Mouse (Mus musculus) liver, adult 2 months (tissue): ENCODE data around the gene Patl2. TPM values are rescaled to one million over a fixed set of nuclear protein-coding genes. Genes with fewer than 3 reads are reported as not detected.

ENCODE experiments used
- DNase-seq: peaks from one replicate; pipeline ENCODE4 v3.0.0-alpha.2; 2011; ENCODE audit warnings: low read depth, low spot score; ENCODE audit errors: extremely low read depth
- H3K27ac ChIP-seq: fragments of 200-500 bp; replicated peaks from 2 replicates; pipeline ENCODE4 v1.5.1; 2012; ENCODE audit warnings: low read depth, mild to moderate bottlenecking, control low read depth, inconsistent platforms, low read length; ENCODE audit not compliant: insufficient read depth
- H3K27me3 ChIP-seq: fragments of 200-500 bp; 2 replicates; pipeline ENCODE4 v1.6.1; 2012; ENCODE audit warnings: mild to moderate bottlenecking, moderate library complexity, low read length, inconsistent platforms; ENCODE audit not compliant: control insufficient read depth, insufficient read depth
- H3K36me3 ChIP-seq: fragments of 200-500 bp; 2 replicates; pipeline ENCODE4 v1.6.1; 2012; ENCODE audit warnings: low read length, inconsistent platforms; ENCODE audit not compliant: control insufficient read depth, insufficient read depth
- H3K4me1 ChIP-seq: fragments of 200-500 bp; 2 replicates; pipeline ENCODE4 v1.6.1; 2011; ENCODE audit warnings: low read length; ENCODE audit not compliant: control insufficient read depth, insufficient read depth
- H3K4me3 ChIP-seq: fragments of 200-500 bp; 2 replicates; pipeline ENCODE4 v1.5.1; 2011; ENCODE audit warnings: low read depth, mild to moderate bottlenecking, control low read depth, low read length, moderate library complexity; ENCODE audit not compliant: insufficient read depth
- H3K79me2 ChIP-seq: fragments of 200-500 bp; 2 replicates; pipeline ENCODE4 v1.6.1; 2012; ENCODE audit warnings: inconsistent platforms, mild to moderate bottlenecking, low read length, moderate library complexity; ENCODE audit not compliant: control insufficient read depth, insufficient read depth
- H3K9ac ChIP-seq: fragments of 200-500 bp; 2 replicates; pipeline ENCODE4 v1.6.1; 2012; ENCODE audit warnings: low read depth, mild to moderate bottlenecking, control low read depth, inconsistent platforms, low read length
- CTCF ChIP-seq: fragments of 200-500 bp; IDR thresholded peaks from 2 replicates; pipeline ENCODE4 v1.5.1; 2011; ENCODE audit warnings: low read depth, low read length, control low read depth
- POLR2A ChIP-seq: fragments of 200-500 bp; IDR thresholded peaks from 2 replicates; pipeline ENCODE4 v1.6.1; 2011; ENCODE audit warnings: low read length, control low read depth; ENCODE audit not compliant: insufficient read depth; ENCODE audit errors: extremely low read depth
- WGBS: fragments of 180-500 bp; shearing (Covaris S2); methylation state at CpG from one replicate; pipeline ENCODE4 v1.1.7; 2018; 5-methylcytosine and 5-hydroxymethylcytosine counted together
- polyA plus RNA-seq: library from polyadenylated mRNA; depleted of rRNA; stranded (reverse); fragments of >200 nt; gene quantifications from 2 replicates; pipeline ENCODE4 v1.2.3, GENCODE M21; 2012
- total RNA-seq: library from RNA; depleted of rRNA; stranded (reverse); fragments of >200 nt; gene quantifications from 2 replicates; pipeline ENCODE4 v1.2.3, GENCODE M21; 2014

The Patl2 gene
- total and polyA plus RNA-seq, 2 experiments: 0.09 TPM; not detected in 1

DNA sequence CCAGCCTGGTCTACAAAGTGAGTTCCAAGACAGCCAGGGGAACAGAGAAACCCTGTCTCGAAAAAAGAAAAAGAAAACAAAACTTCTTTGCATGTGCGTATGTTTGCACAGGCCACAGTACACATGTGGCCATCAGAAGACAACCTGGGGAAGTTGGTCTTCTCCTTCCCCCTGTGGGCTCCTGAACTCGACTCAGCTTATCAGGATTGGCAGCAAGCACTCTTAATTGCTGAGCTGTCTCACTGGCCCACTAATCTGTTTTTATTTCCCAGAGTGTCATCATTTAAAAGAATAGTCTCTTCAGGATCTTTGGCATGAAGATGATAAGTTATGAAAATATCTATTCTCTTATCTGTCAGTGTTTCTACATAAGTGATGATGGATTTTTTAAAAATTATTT lies 5.9 kb upstream of the Patl2 start:
- Histone ChIP-seq H3K27me3 (no peaks in the 10 kb centered on the region), H3K4me3 (no peak overlapping the region), H3K36me3 (no peaks in the 10 kb centered on the region), H3K79me2 (no peaks in the 10 kb centered on the region), H3K9ac (no peak overlapping the region), H3K27ac (no peak overlapping the region), H3K4me1 (no peaks in the 10 kb centered on the region)
- 64% methylated on average over 3 of the region's 3 CpGs for WGBS
- TF ChIP-seq POLR2A: no peak
- no peak for TF ChIP-seq CTCF
- no peak for DNase-seq

GRCm38 (mm10) chr2:122186751-122187150 lies 762 bp upstream of the Patl2 start:
- DNase-seq: no peak
- Histone ChIP-seq H3K27me3 (no peaks in the 10 kb centered on the region), H3K27ac (no peak overlapping the region), H3K36me3 (no peaks in the 10 kb centered on the region), H3K79me2 (no peaks in the 10 kb centered on the region), H3K4me3 (no peak overlapping the region), H3K9ac (no peak overlapping the region), H3K4me1 (no peaks in the 10 kb centered on the region)
- no peak for TF ChIP-seq CTCF
- no peak for TF ChIP-seq POLR2A
- 92% methylated on average over 3 of the region's 3 CpGs for WGBS

GRCm38 (mm10) chr2:122185086-122185485 lies 903 bp downstream of the Patl2 start:
- no peak overlapping the region for H3K4me3 ChIP-seq
- H3K27ac ChIP-seq: no peak overlapping the region
- DNase-seq: no peak
- H3K79me2 ChIP-seq: no peaks in the 10 kb centered on the region
- no peaks in the 10 kb centered on the region for H3K36me3 ChIP-seq
- no peaks in the 10 kb centered on the region for H3K4me1 ChIP-seq
- WGBS: 87% methylated on average over 4 of the region's 4 CpGs
- H3K27me3 ChIP-seq: no peaks in the 10 kb centered on the region
- TF ChIP-seq CTCF (no peak), POLR2A (no peak)
- H3K9ac ChIP-seq: no peak overlapping the region

DNA sequence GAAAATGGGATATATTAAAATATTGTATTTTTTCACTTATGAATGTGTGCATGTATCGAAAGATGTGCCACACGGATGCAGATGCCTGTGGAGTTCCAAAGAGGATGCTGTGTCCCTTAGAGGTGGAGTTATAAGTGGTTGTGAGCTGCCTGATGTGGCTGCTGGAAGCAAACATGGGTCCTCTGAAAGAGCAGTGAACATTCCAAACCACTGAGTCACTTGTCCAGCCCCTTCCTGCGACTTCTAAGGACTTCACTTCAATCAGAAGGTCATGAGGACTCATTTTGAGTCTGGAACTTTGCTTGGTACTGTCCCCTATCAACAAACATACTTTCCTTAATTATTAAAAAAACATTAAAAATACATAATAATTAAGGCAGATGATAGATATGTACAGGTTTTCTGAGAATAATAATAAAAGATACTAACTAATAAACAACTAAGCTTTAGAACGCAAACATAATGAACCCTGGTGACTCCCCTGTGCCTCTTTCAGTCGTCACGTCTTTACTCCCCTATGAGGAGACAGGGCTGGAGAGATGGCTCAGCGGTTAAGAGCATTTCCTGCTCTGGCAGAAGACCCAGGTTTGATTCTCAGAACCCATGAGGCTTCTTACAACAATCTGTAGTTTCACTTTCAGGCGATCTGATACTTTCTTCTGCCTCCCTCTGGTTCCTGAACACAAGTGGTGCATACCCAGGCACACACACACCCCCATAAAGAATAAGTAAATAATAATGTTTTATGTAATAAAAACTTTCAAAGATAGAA lies 5.8 kb downstream of the Patl2 start:
- Histone ChIP-seq H3K79me2 (no peaks in the 10 kb centered on the region), H3K27ac (no peak overlapping the region), H3K36me3 (no peaks in the 10 kb centered on the region), H3K4me1 (no peaks in the 10 kb centered on the region), H3K27me3 (no peaks in the 10 kb centered on the region), H3K4me3 (no peak overlapping the region), H3K9ac (no peak overlapping the region)
- 75% methylated on average over 8 of the region's 8 CpGs for WGBS
- no peak for DNase-seq
- no peak for TF ChIP-seq CTCF
- TF ChIP-seq POLR2A: no peak

DNA sequence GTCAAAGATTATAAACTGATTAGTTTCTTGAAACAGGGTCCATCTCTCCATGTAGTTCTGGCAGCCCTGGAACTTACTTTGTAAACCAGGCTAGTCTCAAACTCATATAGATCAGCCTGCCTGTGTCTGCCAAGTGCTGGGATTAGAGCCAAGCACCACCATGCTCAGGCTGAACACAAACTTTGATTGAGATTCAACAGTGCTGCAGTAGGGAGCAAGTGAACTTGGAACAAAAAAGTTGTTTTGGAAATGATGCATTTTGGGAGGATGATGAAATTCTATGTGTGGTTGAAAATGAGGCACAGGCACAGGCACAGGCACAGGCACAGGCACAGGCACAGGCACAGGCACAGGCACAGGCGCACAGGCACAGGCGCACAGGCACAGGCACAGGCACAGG lies 13.8 kb downstream of the Patl2 start:
- H3K4me1 ChIP-seq: no peaks in the 10 kb centered on the region
- TF ChIP-seq POLR2A: no peak
- TF ChIP-seq CTCF: no peak
- no peak overlapping the region for H3K27ac ChIP-seq
- H3K79me2 ChIP-seq: no peaks in the 10 kb centered on the region
- H3K9ac ChIP-seq: no peak overlapping the region
- H3K4me3 ChIP-seq: no peak overlapping the region
- no peak for DNase-seq
- no peaks in the 10 kb centered on the region for H3K27me3 ChIP-seq
- H3K36me3 ChIP-seq: no peaks in the 10 kb centered on the region
- 86% methylated on average over 2 of the region's 2 CpGs for WGBS

DNA sequence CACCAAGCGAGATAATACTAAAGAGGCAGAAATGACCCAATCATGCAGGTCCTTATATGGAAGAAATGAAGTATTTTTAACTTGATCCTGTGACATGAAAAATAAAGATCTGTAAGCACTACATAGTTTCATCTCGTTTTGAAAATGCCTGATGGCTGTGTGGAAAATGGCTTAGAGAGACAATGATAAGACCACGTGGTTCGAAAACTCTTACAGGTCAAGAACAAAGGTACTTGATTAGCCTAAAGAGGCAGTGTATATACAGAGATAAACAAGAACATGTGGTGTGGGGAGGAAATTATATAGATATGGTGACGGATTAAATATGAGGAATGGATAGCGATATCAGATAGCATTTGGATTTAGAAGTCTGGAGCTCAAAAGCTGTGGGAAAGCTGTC lies 14.7 kb downstream of the Patl2 start:
- 84% methylated on average over 6 of the region's 6 CpGs for WGBS
- H3K4me3 ChIP-seq: no peak overlapping the region
- TF ChIP-seq CTCF (no peak), POLR2A (no peak)

More for the DNA sequence above, 14.7 kb downstream of the Patl2 start:
- Histone ChIP-seq H3K27ac (no peak overlapping the region), H3K36me3 (no peaks in the 10 kb centered on the region), H3K79me2 (no peaks in the 10 kb centered on the region), H3K27me3 (no peaks in the 10 kb centered on the region), H3K4me1 (no peaks in the 10 kb centered on the region), H3K9ac (no peak overlapping the region)
- DNase-seq: no peak
